Mouse (Mus musculus): ENCODE results near the gene Mboat1.

DNA sequence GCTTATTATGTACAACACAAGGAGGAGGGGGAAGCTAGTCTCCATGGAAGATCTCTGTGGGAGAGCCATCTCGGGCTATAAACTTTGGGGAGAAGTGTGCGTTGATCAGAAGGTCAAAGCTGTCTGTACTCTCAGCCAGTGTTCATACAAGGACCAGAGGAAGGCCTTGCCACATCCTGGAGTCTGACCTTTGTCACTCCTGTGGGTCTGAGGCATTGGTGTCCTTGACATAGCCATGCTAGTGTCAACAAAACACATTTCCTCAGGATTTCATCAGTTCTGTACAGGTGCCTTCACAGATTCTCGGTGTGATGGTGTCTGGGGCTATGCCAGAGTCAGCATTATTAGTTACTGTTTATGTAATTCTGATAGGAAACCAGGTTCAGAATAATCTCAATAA is 115.1 kb downstream of the Mboat1 start:
- TF ChIP-seq CTCF (IDR thresholded peaks at IDR 0.05; ENCODE audit: insufficient read depth, low read length) (no peak), POLR2A (IDR thresholded peaks at IDR 0.05; ENCODE audit: borderline replicate concordance, extremely low read depth, low read depth, low read length) (no peak)
